Mouse (Mus musculus) cortical plate, adult 2 months (tissue): Measurements from ENCODE around the gene Cttnbp2.

ENCODE experiments used
- CTCF ChIP-seq: fragments of 200-500 bp; IDR thresholded peaks from 2 replicates; pipeline ENCODE4 v1.5.1; 2011; ENCODE audit warnings: mild to moderate bottlenecking, control low read depth, low read length; ENCODE audit not compliant: insufficient read depth; ENCODE audit errors: extremely low read depth
- POLR2A ChIP-seq: fragments of 200-500 bp; IDR thresholded peaks from 2 replicates; pipeline ENCODE4 v1.6.1; 2011; ENCODE audit warnings: mild to moderate bottlenecking, low read length, control low read depth; ENCODE audit not compliant: insufficient read depth; ENCODE audit errors: extremely low read depth

- no peak for TF ChIP-seq CTCF
- no peak for TF ChIP-seq POLR2A
These were observed 82.3 kb downstream of the Cttnbp2 start for GRCm38 (mm10) chr6:18432362-18432761.
